33 mouse cellular contexts compared by ENCODE assay signal in genomic region chr1:20624564-20624963, GRCm38 (mm10). TPM values are rescaled to one million over a fixed set of nuclear protein-coding genes. Genes with fewer than 3 reads are reported as not detected.
DNase-seq lines count a peak whose midpoint lies in the region; ATAC-seq lines count a peak whose summit lies in the region.
"Had no signal": no experiment of that assay in that cellular context is flagged by ENCODE, and none has a peak within 500 bp of the region (broad histone marks: within the 10 kb centered on the region; RNA-seq: fewer than 3 reads in every experiment).

No protein-coding gene starts in this region.

- H3K4me3 ChIP-seq in embryonic facial prominence, embryonic 14.5 days (ENCODE audit: low read depth, low read length): no peak overlapping the region
- no peak overlapping the region for H3K4me3 ChIP-seq in embryonic facial prominence, embryonic 10.5 days
- no peak overlapping the region for H3K4me3 ChIP-seq in limb, embryonic 15.5 days
- H3K4me3 ChIP-seq: embryonic facial prominence, embryonic 13.5 days; forebrain, embryonic 10.5 days; forebrain, embryonic 13.5 days; heart, adult 2 months; heart, embryonic 10.5 days; heart, embryonic 13.5 days had no signal

- no peak; the same call in 1 of the 2 replicates for ATAC-seq in embryonic facial prominence, embryonic 14.5 days (ENCODE audit: low read depth)
- 0 out of 2 replicates have a peak, but pooled peaks have one; percentile 30 for ATAC-seq in limb, embryonic 15.5 days (ENCODE audit: insufficient number of reproducible peaks, low FRiP score, low TSS enrichment, low read depth)
- ATAC-seq: forebrain, embryonic 13.5 days; forebrain, embryonic 16.5 days; hindbrain, postnatal 0 days; inflammation-experienced regulatory T-cells, adult 6 months; intestine, embryonic 16.5 days; Patski had no signal

- H3K9me3 ChIP-seq in embryonic facial prominence, embryonic 14.5 days (ENCODE audit: control insufficient read depth, low read length): no peaks in the 10 kb centered on the region
- H3K9me3 ChIP-seq in embryonic facial prominence, embryonic 10.5 days: no peaks in the 10 kb centered on the region
- H3K9me3 ChIP-seq in limb, embryonic 15.5 days: no peaks in the 10 kb centered on the region
- H3K9me3 ChIP-seq: embryonic facial prominence, embryonic 13.5 days; forebrain, embryonic 10.5 days; forebrain, embryonic 13.5 days; G1E; heart, embryonic 10.5 days; heart, embryonic 13.5 days had no signal

- no peak overlapping the region for H3K27ac ChIP-seq in embryonic facial prominence, embryonic 14.5 days (replicated peaks; ENCODE audit: low read depth, low read length)
- H3K27ac ChIP-seq in embryonic facial prominence, embryonic 10.5 days (replicated peaks): no peak overlapping the region
- H3K27ac ChIP-seq in limb, embryonic 15.5 days: no peak overlapping the region
- H3K27ac ChIP-seq: embryonic facial prominence, embryonic 13.5 days; forebrain, embryonic 10.5 days; forebrain, embryonic 13.5 days; heart, adult 2 months; heart, embryonic 10.5 days; heart, embryonic 13.5 days; hindbrain, embryonic 14.5 days; hindbrain, postnatal 0 days had no signal

- H3K36me3 ChIP-seq in embryonic facial prominence, embryonic 14.5 days (ENCODE audit: control insufficient read depth, insufficient read depth, low read length): no peaks in the 10 kb centered on the region
- no peaks in the 10 kb centered on the region for H3K36me3 ChIP-seq in embryonic facial prominence, embryonic 10.5 days (replicated peaks)
- H3K36me3 ChIP-seq in limb, embryonic 15.5 days: no peaks in the 10 kb centered on the region
- H3K36me3 ChIP-seq: embryonic facial prominence, embryonic 13.5 days; forebrain, embryonic 10.5 days; G1E; heart, embryonic 10.5 days; heart, embryonic 13.5 days had no signal

- no peaks in the 10 kb centered on the region for H3K27me3 ChIP-seq in embryonic facial prominence, embryonic 14.5 days (replicated peaks; ENCODE audit: control insufficient read depth, insufficient read depth, low read length)
- no peaks in the 10 kb centered on the region for H3K27me3 ChIP-seq in embryonic facial prominence, embryonic 10.5 days (replicated peaks; ENCODE audit: low read depth, poor library complexity, severe bottlenecking)
- no peaks in the 10 kb centered on the region for H3K27me3 ChIP-seq in limb, embryonic 15.5 days
- H3K27me3 ChIP-seq: CH12.LX; embryonic facial prominence, embryonic 13.5 days; forebrain, embryonic 13.5 days; heart, embryonic 13.5 days; Patski had no signal

- no peaks in the 10 kb centered on the region for H3K4me1 ChIP-seq in embryonic facial prominence, embryonic 14.5 days (ENCODE audit: control insufficient read depth, insufficient read depth, low read length)
- H3K4me1 ChIP-seq in embryonic facial prominence, embryonic 10.5 days: no peaks in the 10 kb centered on the region
- no peaks in the 10 kb centered on the region for H3K4me1 ChIP-seq in limb, embryonic 15.5 days
- H3K4me1 ChIP-seq: embryonic facial prominence, embryonic 13.5 days; forebrain, embryonic 10.5 days; forebrain, embryonic 13.5 days; heart, embryonic 10.5 days; heart, embryonic 13.5 days had no signal

- 83% methylated on average over 3 of the region's 3 CpGs for WGBS in embryonic facial prominence, embryonic 14.5 days
- WGBS in embryonic facial prominence, embryonic 10.5 days: 87% methylated on average over 3 of the region's 3 CpGs
- WGBS in limb, embryonic 15.5 days: 74% methylated on average over 3 of the region's 3 CpGs

- DNase-seq in adrenal gland, adult 2 months: peak; percentile 7
- no peak for DNase-seq in adrenal gland, adult 8-10 months
- peak; percentile 62 for DNase-seq in embryonic facial prominence, embryonic 14.5 days (ENCODE audit: low spot score)
- DNase-seq in embryonic facial prominence, embryonic 10.5 days (ENCODE audit: low spot score): no peak
- DNase-seq in 3T3-L1 (ENCODE audit: low read depth, low spot score): peak; percentile 4
- DNase-seq in T-cell, adult 2 months (ENCODE audit: low spot score): no peak
- no peak for DNase-seq in spleen, postnatal 10 days (ENCODE audit: low spot score in 2 of 2)
- DNase-seq: cerebellum, adult 18-20 months; cerebellum, adult 9-10 months; cerebellum, postnatal 25 days; gastrocnemius, postnatal 10 days; gastrocnemius, postnatal 36 days; heart, adult 2 months; heart, postnatal 14 days; heart, postnatal 4 days; kidney, adult 18-20 months had no signal

- no peak overlapping the region for H3K9ac ChIP-seq in embryonic facial prominence, embryonic 14.5 days (ENCODE audit: low read depth, low read length)
- H3K9ac ChIP-seq in limb, embryonic 15.5 days: no peak overlapping the region
- H3K9ac ChIP-seq: embryonic facial prominence, embryonic 13.5 days; forebrain, embryonic 13.5 days; heart, embryonic 13.5 days; hindbrain, embryonic 14.5 days had no signal

- H3K4me2 ChIP-seq in embryonic facial prominence, embryonic 14.5 days (ENCODE audit: low read depth, low read length): no peak overlapping the region
- H3K4me2 ChIP-seq in limb, embryonic 15.5 days: no peak overlapping the region
- H3K4me2 ChIP-seq: embryonic facial prominence, embryonic 13.5 days; forebrain, embryonic 13.5 days; heart, embryonic 13.5 days; hindbrain, embryonic 14.5 days had no signal

RNA-seq across cellular contexts. Expression of gene Pkhd1, which starts 6.7 kb away (rescaled TPM):
- total RNA-seq in adrenal gland, adult 2 months (2021): under 1 TPM; 0.03 to 0.17 TPM
- polyA plus RNA-seq in adrenal gland, adult 2 months (2012; rRNA removed): not detected in 2 replicates
- under 1 TPM; 0.03 to 0.15 (median 0.05) TPM for total RNA-seq in adrenal gland, adult 8-10 months (2022)
- 0.20 and 0.38 TPM in 2 replicates for polyA plus RNA-seq in embryonic facial prominence, embryonic 14.5 days (2014; fragmentation: Nextera tagmentation; extraction: Ambion mirVana)
- polyA plus RNA-seq in embryonic facial prominence, embryonic 10.5 days (2016; fragmentation: Nextera tagmentation; extraction: Ambion mirVana): 0.01 TPM in 2 replicates
- polyA plus RNA-seq in limb, embryonic 15.5 days (2015; fragmentation: Nextera tagmentation; extraction: Ambion mirVana): 0.10 and 0.20 TPM in 2 replicates
- total RNA-seq: CH12.LX; common myeloid progenitor, adult 5-6 weeks; granulocyte monocyte progenitor cell, adult 5-6 weeks; heart, adult 2 months; heart, postnatal 14 days; heart, postnatal 4 days; hindbrain, postnatal 0 days had no signal
- polyA plus RNA-seq: embryonic facial prominence, embryonic 13.5 days; forebrain, embryonic 10.5 days; forebrain, embryonic 13.5 days; G1E; heart, adult 2 months; heart, embryonic 13.5 days; heart, embryonic 16.5 days; inflammation-experienced regulatory T-cells, adult 6 months had no signal

Comparison
In these comparisons a context has a peak if more than half of its experiments do, and no peak if none do; other contexts are left out.
1. DNase-seq: peak in adrenal gland, adult 2 months (single experiment), embryonic facial prominence, embryonic 14.5 days (single experiment) and 3T3-L1 (single experiment); none in adrenal gland, adult 8-10 months (single experiment), embryonic facial prominence, embryonic 10.5 days (single experiment), T-cell, adult 2 months (single experiment) and spleen, postnatal 10 days (0 of 2).